Mouse (Mus musculus): ENCODE measurements around the gene Dnajb5.
"Not testable (repeated sequence)": the region's sequence is repeated elsewhere in the genome, so short reads cannot be mapped to it uniquely, and the experiment has no call there.

Gene Dnajb5

GRCm38 (mm10) chr4:42969304-42969703 is 19.7 kb downstream of the Dnajb5 start, which contains the start of gene 1700022I11Rik:
1700022I11Rik (plus strand) TSS chr4:42969604.
- DNase-seq (ENCODE audit: low read depth, low spot score) = no peak

GRCm38 (mm10) chr4:42972952-42973351 is 23.3 kb downstream of the Dnajb5 start:
- no peak for DNase-seq (ENCODE audit: low read depth, low spot score)

- DNase-seq (ENCODE audit: low read depth, low spot score) = no peak
Measured at GRCm38 (mm10) chr4:42973868-42974267, 24.3 kb downstream of the Dnajb5 start.

- no peak for DNase-seq (ENCODE audit: low read depth, low spot score)
Measured at GRCm38 (mm10) chr4:42978062-42978461, 28.4 kb downstream of the Dnajb5 start.

GRCm38 (mm10) chr4:42980467-42980866 is 30.9 kb downstream of the Dnajb5 start:
- not testable (repeated sequence) for DNase-seq (ENCODE audit: low read depth, low spot score)

- no peak for DNase-seq (ENCODE audit: low read depth, low spot score)
Measured at GRCm38 (mm10) chr4:42988296-42988695, 38.7 kb downstream of the Dnajb5 start.

GRCm38 (mm10) chr4:42998022-42998421 is 48.4 kb downstream of the Dnajb5 start:
- no peak for DNase-seq (ENCODE audit: low read depth, low spot score)

GRCm38 (mm10) chr4:42999451-43000140 is 50.0 kb downstream of the Dnajb5 start:
- DNase-seq (ENCODE audit: low read depth, low spot score) = peak; percentile 50

GRCm38 (mm10) chr4:43000141-43000986 is 50.8 kb downstream of the Dnajb5 start, which contains the start of gene Vcp:
Vcp (minus strand) TSS chr4:43000507.
- DNase-seq (ENCODE audit: low read depth, low spot score) = peak; percentile 99

GRCm38 (mm10) chr4:43001272-43001671 is 51.7 kb downstream of the Dnajb5 start:
- DNase-seq (ENCODE audit: low read depth, low spot score) = no peak

- DNase-seq (ENCODE audit: low read depth, low spot score) = no peak
Measured at GRCm38 (mm10) chr4:43002756-43003439, 53.3 kb downstream of the Dnajb5 start.

GRCm38 (mm10) chr4:43004951-43005350 is 55.3 kb downstream of the Dnajb5 start:
- DNase-seq (ENCODE audit: low read depth, low spot score) = no peak

GRCm38 (mm10) chr4:43005765-43006164 is 56.2 kb downstream of the Dnajb5 start:
- peak; percentile 28 for DNase-seq (ENCODE audit: low read depth, low spot score)

Data from telencephalon, adult 2 months (tissue).